8 mouse cellular contexts compared by ENCODE assay signal in genomic region chr2:157006511-157007233, GRCm38 (mm10). TPM values are rescaled to one million over a fixed set of nuclear protein-coding genes. Genes with fewer than 3 reads are reported as not detected.
DNase-seq lines count a peak whose midpoint lies in the region; ATAC-seq lines count a peak whose summit lies in the region.

Gene Dsn1 (minus strand): TSS chr2:157007154.

- H3K4me2 ChIP-seq in hindbrain, embryonic 16.5 days (ENCODE audit: low read length): peak within 1 kb of the TSS; percentile 98

- H3K9me3 ChIP-seq in hindbrain, embryonic 16.5 days (ENCODE audit: control insufficient read depth, low read length): no peaks in the 10 kb centered on the region

- DNase-seq in WW6 (ENCODE audit: low read depth, low spot score): peak; percentile 72
- DNase-seq in cerebellum, postnatal 4 days (ENCODE audit: low spot score in 2 of 2): peak; percentile 73 to 87
- peak; percentile 87 for DNase-seq in gastrocnemius, adult 18-20 months (ENCODE audit: low spot score)
- DNase-seq in left cerebral cortex, adult 18-20 months (ENCODE audit: low spot score in 2 of 2): peak; percentile 90 to 93
- DNase-seq in lung, postnatal 4 days: peak; percentile 91
- DNase-seq in retina, postnatal 1 day: peak; percentile 90
- DNase-seq in thymus, postnatal 4 days: peak; percentile 95

- under 1% methylated on average over 51 of the region's 56 CpGs for WGBS in hindbrain, embryonic 16.5 days

- H3K27ac ChIP-seq in hindbrain, embryonic 16.5 days (ENCODE audit: low read depth, low read length): peak within 1 kb of the TSS; percentile 67

- no peaks in the 10 kb centered on the region for H3K27me3 ChIP-seq in hindbrain, embryonic 16.5 days (replicated peaks; ENCODE audit: control insufficient read depth, insufficient read depth, low read length)

- peaks cover 16% of the 10 kb centered on the region for H3K4me1 ChIP-seq in hindbrain, embryonic 16.5 days (ENCODE audit: control insufficient read depth, insufficient read depth, low read depth, low read length)

- peak; percentile 85 for ATAC-seq in hindbrain, embryonic 16.5 days

- no peaks in the 10 kb centered on the region for H3K36me3 ChIP-seq in hindbrain, embryonic 16.5 days (ENCODE audit: control insufficient read depth, insufficient read depth, low read length)

- H3K4me3 ChIP-seq in hindbrain, embryonic 16.5 days (ENCODE audit: low read length): peak within 1 kb of the TSS; percentile 60

- peak within 1 kb of the TSS; percentile 63 for H3K9ac ChIP-seq in hindbrain, embryonic 16.5 days (ENCODE audit: low read depth, low read length)

RNA-seq across cellular contexts. Expression of gene Dsn1, which starts in this region (rescaled TPM):
- 1 to 10 TPM; 1.3 to 1.9 TPM for total RNA-seq in gastrocnemius, adult 18-20 months (2021)
- 10.5 and 11.6 TPM in 2 replicates for polyA plus RNA-seq in hindbrain, embryonic 16.5 days (2015; fragmentation: Nextera tagmentation; extraction: Ambion mirVana)
- 1 to 10 TPM; 4.8 to 5.6 TPM for total RNA-seq in left cerebral cortex, adult 18-20 months (2021)

Comparison
In these comparisons a context has a peak if more than half of its experiments do, and no peak if none do; other contexts are left out.
1. Peak in every context shown above with its lines: DNase-seq, ATAC-seq, H3K4me3 ChIP-seq and H3K27ac ChIP-seq.